Mouse (Mus musculus) hindbrain, postnatal 0 days (tissue): Measurements from ENCODE around the gene Nceh1. TPM values are rescaled to one million over a fixed set of nuclear protein-coding genes. Genes with fewer than 3 reads are reported as not detected.

ENCODE experiments used
- ATAC-seq: fragments of 200-750 bp; cut with Nextera tagmentation; 2 replicates; pipeline ENCODE4 v1.8.0; 2017; ENCODE audit warnings: mild to moderate bottlenecking, moderate TSS enrichment, moderate library complexity
- DNase-seq: peaks from one replicate; pipeline ENCODE4 v3.0.0-alpha.2; 2015; ENCODE audit warnings: low spot score
- H3K27ac ChIP-seq: fragments of 300-500 bp; sonication (generic); 2 replicates; pipeline ENCODE4 v1.5.1; 2014; ENCODE audit warnings: mild to moderate bottlenecking
- H3K27me3 ChIP-seq: fragments of 300-500 bp; sonication (generic); 2 replicates; pipeline ENCODE4 v1.6.1; 2014; ENCODE audit warnings: low read length, mixed read lengths; ENCODE audit not compliant: insufficient read depth
- H3K36me3 ChIP-seq: fragments of 300-500 bp; sonication (generic); 2 replicates; pipeline ENCODE4 v1.6.1; 2014; ENCODE audit warnings: low read length, mixed read lengths; ENCODE audit not compliant: insufficient read depth
- H3K4me1 ChIP-seq: fragments of 300-500 bp; sonication (generic); 2 replicates; pipeline ENCODE4 v1.6.1; 2014; ENCODE audit warnings: antibody characterized with exemption, low read length, mixed read lengths; ENCODE audit not compliant: insufficient read depth
- H3K4me2 ChIP-seq: fragments of 300-500 bp; sonication (generic); 2 replicates; pipeline ENCODE4 v1.6.1; 2014; ENCODE audit warnings: low read depth, mild to moderate bottlenecking, low read length, moderate library complexity, mixed read lengths
- H3K4me3 ChIP-seq: fragments of 300-500 bp; sonication (generic); 2 replicates; pipeline ENCODE4 v1.5.1; 2014; ENCODE audit warnings: low read length
- H3K9ac ChIP-seq: fragments of 300-500 bp; sonication (generic); replicated peaks from 2 replicates; pipeline ENCODE4 v1.6.1; 2014; ENCODE audit warnings: mild to moderate bottlenecking, low read length, moderate library complexity, mixed read lengths
- H3K9me3 ChIP-seq: fragments of 300-500 bp; sonication (generic); 2 replicates; pipeline ENCODE4 v1.6.1; 2016; ENCODE audit warnings: low read length, mixed read lengths
- CTCF ChIP-seq: IDR thresholded peaks from 2 replicates; pipeline ENCODE4 v1.5.1; 2016; ENCODE audit warnings: antibody characterized with exemption, control low read depth, low read depth
- WGBS: fragments of 180-500 bp; shearing (Covaris S2); extraction: QIAGEN DNeasy Blood & Tissue Kit; methylation state at CpG from one replicate; pipeline ENCODE4 v1.1.7; 2014; 5-methylcytosine and 5-hydroxymethylcytosine counted together
- polyA plus RNA-seq: library from polyadenylated mRNA; unstranded; fragments of >200 nt; fragmentation: Nextera tagmentation; extraction: Ambion mirVana; gene quantifications from 2 replicates; pipeline ENCODE4 v1.2.1, GENCODE M21; 2015
- total RNA-seq: library from RNA; depleted of rRNA; stranded (reverse); fragments of >200 nt; gene quantifications from 2 replicates; pipeline ENCODE4 v1.2.3, GENCODE M21; 2014

Nceh1 gene
- total and polyA plus RNA-seq, 2 experiments from 2014 or later, result 31.5 to 35.7 TPM

- TF ChIP-seq CTCF, result no peak
- no peaks in the 10 kb centered on the region for H3K36me3 ChIP-seq
- no peak overlapping the region for H3K4me3 ChIP-seq
- H3K9me3 ChIP-seq, result no peaks in the 10 kb centered on the region
- ATAC-seq (no peak), DNase-seq (no peak)
- no peak overlapping the region for H3K9ac ChIP-seq
- WGBS, result 92% methylated on average over 8 of the region's 8 CpGs
- H3K27ac ChIP-seq, result no peak overlapping the region; the same call in 1 of the 2 replicates
- no peaks in the 10 kb centered on the region for H3K27me3 ChIP-seq
- no peak overlapping the region for H3K4me2 ChIP-seq
- H3K4me1 ChIP-seq, result no peaks in the 10 kb centered on the region
These were observed 23.8 kb downstream of the Nceh1 start for GRCm38 (mm10) chr3:27206577-27206976.

GRCm38 (mm10) chr3:27209707-27210106, 26.9 kb downstream of the Nceh1 start:
- TF ChIP-seq CTCF, result no peak
- DNase-seq, result no peak
- no peak overlapping the region for H3K9ac ChIP-seq
- H3K4me2 ChIP-seq, result no peak overlapping the region
- H3K4me3 ChIP-seq, result no peak overlapping the region
- no peaks in the 10 kb centered on the region for H3K36me3 ChIP-seq
- H3K27me3 ChIP-seq, result no peaks in the 10 kb centered on the region
- 85% methylated on average over 9 of the region's 9 CpGs for WGBS
- H3K9me3 ChIP-seq, result no peaks in the 10 kb centered on the region
- no peak overlapping the region for H3K27ac ChIP-seq
- no peak for ATAC-seq
- no peaks in the 10 kb centered on the region for H3K4me1 ChIP-seq

GRCm38 (mm10) chr3:27210271-27210670, 27.5 kb downstream of the Nceh1 start:
- no peaks in the 10 kb centered on the region for H3K27me3 ChIP-seq
- no peak for DNase-seq
- no peak for ATAC-seq
- no peak overlapping the region for H3K27ac ChIP-seq
- no peak overlapping the region for H3K4me3 ChIP-seq
- no peak overlapping the region for H3K4me2 ChIP-seq
- no peaks in the 10 kb centered on the region for H3K9me3 ChIP-seq
- H3K4me1 ChIP-seq, result no peaks in the 10 kb centered on the region
- TF ChIP-seq CTCF, result no peak
- 42% methylated on average over 7 of the region's 7 CpGs for WGBS
- no peak overlapping the region for H3K9ac ChIP-seq
- no peaks in the 10 kb centered on the region for H3K36me3 ChIP-seq

GRCm38 (mm10) chr3:27214016-27214816, 31.5 kb downstream of the Nceh1 start:
- no peak for TF ChIP-seq CTCF
- Histone ChIP-seq H3K27me3 (no peaks in the 10 kb centered on the region), H3K4me3 (no peak overlapping the region), H3K9ac (no peak overlapping the region), H3K36me3 (no peaks in the 10 kb centered on the region), H3K4me1 (no peaks in the 10 kb centered on the region), H3K4me2 (no peak overlapping the region), H3K27ac (no peak overlapping the region), H3K9me3 (no peaks in the 10 kb centered on the region)
- ATAC-seq, result no peak
- DNase-seq, result no peak
- WGBS, result 86% methylated on average over 8 of the region's 8 CpGs

GRCm38 (mm10) chr3:27217331-27217730, 34.6 kb downstream of the Nceh1 start:
- Histone ChIP-seq H3K9me3 (no peaks in the 10 kb centered on the region), H3K9ac (no peak overlapping the region), H3K36me3 (no peaks in the 10 kb centered on the region), H3K4me1 (no peaks in the 10 kb centered on the region), H3K27me3 (no peaks in the 10 kb centered on the region), H3K4me2 (no peak overlapping the region), H3K27ac (no peak overlapping the region), H3K4me3 (no peak overlapping the region)
- WGBS, result 79% methylated on average over 7 of the region's 7 CpGs
- ATAC-seq, result no peak
- no peak for DNase-seq
- TF ChIP-seq CTCF, result no peak

GRCm38 (mm10) chr3:27218604-27219003, 35.8 kb downstream of the Nceh1 start:
- TF ChIP-seq CTCF, result no peak
- Histone ChIP-seq H3K36me3 (no peaks in the 10 kb centered on the region), H3K4me1 (no peaks in the 10 kb centered on the region), H3K4me3 (no peak overlapping the region), H3K4me2 (no peak overlapping the region), H3K9ac (no peak overlapping the region), H3K27me3 (no peaks in the 10 kb centered on the region), H3K9me3 (no peaks in the 10 kb centered on the region), H3K27ac (no peak overlapping the region)
- ATAC-seq (no peak), DNase-seq (no peak)
- 84% methylated on average over 5 of the region's 5 CpGs for WGBS

- no peak for TF ChIP-seq CTCF
- H3K4me2 ChIP-seq, result no peak overlapping the region
- H3K9ac ChIP-seq, result no peak overlapping the region
- ATAC-seq (no peak), DNase-seq (no peak)
- H3K9me3 ChIP-seq, result no peaks in the 10 kb centered on the region
- no peak overlapping the region for H3K4me3 ChIP-seq
- 87% methylated on average over 2 of the region's 2 CpGs for WGBS
- H3K36me3 ChIP-seq, result no peaks in the 10 kb centered on the region
- H3K4me1 ChIP-seq, result no peaks in the 10 kb centered on the region
- no peaks in the 10 kb centered on the region for H3K27me3 ChIP-seq
- H3K27ac ChIP-seq, result no peak overlapping the region
These were observed 39.3 kb downstream of the Nceh1 start for GRCm38 (mm10) chr3:27222052-27222451.
